Mouse (Mus musculus) heart, embryonic 16.5 days (tissue): ENCODE results near the gene Mapt. TPM values are rescaled to one million over a fixed set of nuclear protein-coding genes. Genes with fewer than 3 reads are reported as not detected.

Source experiments
- ATAC-seq: fragments of 200-750 bp; cut with Nextera tagmentation; replicated peaks from 2 replicates; pipeline ENCODE4 v1.8.0; 2017; ENCODE audit warnings: moderate number of reproducible peaks; ENCODE audit not compliant: insufficient read depth, low FRiP score; ENCODE audit errors: extremely low read depth
- H3K27ac ChIP-seq: fragments of 300-500 bp; sonication (generic); 2 replicates; pipeline ENCODE4 v1.5.1; 2014; ENCODE audit warnings: mild to moderate bottlenecking, low read length, control low read depth, moderate library complexity
- H3K27me3 ChIP-seq: fragments of 300-500 bp; sonication (generic); 2 replicates; pipeline ENCODE4 v1.6.1; 2014; ENCODE audit warnings: low read length, mixed read lengths; ENCODE audit not compliant: control insufficient read depth, insufficient read depth
- H3K36me3 ChIP-seq: fragments of 300-500 bp; sonication (generic); 2 replicates; pipeline ENCODE4 v1.6.1; 2014; ENCODE audit not compliant: control insufficient read depth, insufficient read depth
- H3K4me1 ChIP-seq: fragments of 300-500 bp; sonication (generic); 2 replicates; pipeline ENCODE4 v1.6.1; 2014; ENCODE audit warnings: low read length, mixed read lengths; ENCODE audit not compliant: control insufficient read depth, insufficient read depth
- H3K4me2 ChIP-seq: fragments of 300-500 bp; sonication (generic); 2 replicates; pipeline ENCODE4 v1.6.1; 2014; ENCODE audit warnings: low read depth, mild to moderate bottlenecking, control low read depth, low read length
- H3K4me3 ChIP-seq: fragments of 300-500 bp; sonication (generic); 2 replicates; pipeline ENCODE4 v1.5.1; 2014; ENCODE audit warnings: mild to moderate bottlenecking, control low read depth, low read length
- H3K9ac ChIP-seq: fragments of 300-500 bp; sonication (generic); 2 replicates; pipeline ENCODE4 v1.6.1; 2014; ENCODE audit warnings: low read length, control low read depth
- H3K9me3 ChIP-seq: fragments of 300-500 bp; sonication (generic); replicated peaks from 2 replicates; pipeline ENCODE4 v1.6.1; 2016; ENCODE audit warnings: low read length; ENCODE audit not compliant: control insufficient read depth
- WGBS: fragments of 180-500 bp; shearing (Covaris S2); extraction: QIAGEN DNeasy Blood & Tissue Kit; methylation state at CpG from one replicate; pipeline ENCODE4 v1.1.7; 2014; 5-methylcytosine and 5-hydroxymethylcytosine counted together
- polyA plus RNA-seq: library from polyadenylated mRNA; unstranded; fragments of >200 nt; fragmentation: Nextera tagmentation; extraction: Ambion mirVana; gene quantifications from 2 replicates; pipeline ENCODE4 v1.2.1, GENCODE M21; 2015

Mapt gene
- 0.88 and 1.9 TPM in 2 replicates for polyA plus RNA-seq

DNA sequence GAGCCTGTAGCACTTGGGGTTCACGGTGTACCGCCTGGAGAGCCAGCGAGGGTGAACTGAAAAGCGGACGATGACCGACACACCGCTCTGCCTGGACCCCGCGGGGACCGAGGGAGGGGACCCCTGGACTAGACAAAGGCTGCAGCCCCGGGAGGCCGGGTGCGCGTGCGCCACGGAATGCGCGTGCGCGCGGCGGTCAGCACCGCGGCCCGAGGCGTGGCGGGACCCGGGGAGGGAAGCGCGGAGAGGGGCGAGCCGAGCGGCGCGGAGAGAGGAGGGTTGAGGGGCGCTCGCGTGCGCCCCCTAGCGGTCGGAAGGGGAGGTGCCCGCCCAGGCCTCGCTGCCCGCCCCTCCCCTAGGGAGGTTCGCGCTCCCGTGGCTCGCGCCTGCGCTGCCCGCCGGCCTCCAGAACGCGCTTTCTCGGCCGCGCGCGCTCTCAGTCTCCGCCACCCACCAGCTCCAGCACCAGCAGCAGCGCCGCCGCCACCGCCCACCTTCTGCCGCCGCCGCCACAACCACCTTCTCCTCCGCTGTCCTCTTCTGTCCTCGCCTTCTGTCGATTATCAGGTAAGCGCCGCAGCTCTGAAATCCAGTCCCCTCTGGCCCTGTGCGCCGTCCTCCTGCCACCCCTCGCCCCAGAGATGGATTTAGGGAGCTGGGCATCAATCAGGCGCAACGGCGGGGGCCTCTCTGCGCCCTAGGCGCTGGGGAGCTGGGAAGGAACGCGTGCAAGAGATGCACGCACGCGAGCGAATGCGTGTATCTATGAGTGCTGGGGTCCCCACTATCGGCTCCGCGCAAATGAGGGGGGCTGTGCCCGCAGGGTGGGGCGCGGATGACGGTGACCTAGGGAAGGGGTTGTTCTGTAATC lies at the start of gene Mapt:
Gene Mapt, plus strand, starts transcription at position 350 of the 871 bp plus-strand sequence.
- H3K27ac ChIP-seq, result peak within 1 kb of the TSS; percentile 44; the same call in 1 of the 2 replicates
- no peaks in the 10 kb centered on the region for H3K9me3 ChIP-seq
- peak within 1 kb of the TSS; percentile 84 for H3K9ac ChIP-seq
- peak within 1 kb of the TSS; percentile 96 for H3K4me2 ChIP-seq
- H3K27me3 ChIP-seq, result peaks cover 46% of the 10 kb centered on the region
- WGBS, result under 1% methylated on average over 86 of the region's 94 CpGs
- peaks cover 16% of the 10 kb centered on the region for H3K4me1 ChIP-seq
- H3K36me3 ChIP-seq, result no peaks in the 10 kb centered on the region
- peak; percentile 93 for ATAC-seq
- peak within 1 kb of the TSS; percentile 81 for H3K4me3 ChIP-seq

DNA sequence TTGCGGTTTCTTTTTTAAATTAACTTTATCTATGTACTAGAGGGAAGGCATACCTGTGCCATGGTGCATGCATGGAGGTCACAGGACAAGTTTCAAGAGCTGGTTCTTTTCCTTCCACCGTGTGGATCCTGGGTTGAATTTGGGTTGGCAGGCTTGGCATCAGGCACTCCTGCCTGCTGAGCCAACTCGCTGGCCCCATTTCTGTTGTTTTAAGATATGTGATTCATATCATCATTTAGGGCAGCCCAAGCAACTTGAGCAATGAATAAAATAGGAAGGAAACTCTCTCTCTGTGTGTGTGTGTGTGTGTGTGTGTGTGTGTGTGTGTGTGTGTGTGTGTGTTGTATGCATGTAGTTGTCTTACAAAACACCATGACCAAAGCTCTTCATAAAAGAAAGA lies 49.0 kb upstream of the Mapt start:
- 73% methylated on average over 3 of the region's 3 CpGs for WGBS
- peaks cover 4% of the 10 kb centered on the region for H3K27me3 ChIP-seq
- H3K36me3 ChIP-seq, result no peaks in the 10 kb centered on the region
- no peak overlapping the region for H3K4me2 ChIP-seq
- H3K4me1 ChIP-seq, result no peaks in the 10 kb centered on the region
- ATAC-seq, result no peak
- no peak overlapping the region for H3K4me3 ChIP-seq
- H3K27ac ChIP-seq, result no peak overlapping the region
- no peak overlapping the region for H3K9ac ChIP-seq
- H3K9me3 ChIP-seq, result no peaks in the 10 kb centered on the region

DNA sequence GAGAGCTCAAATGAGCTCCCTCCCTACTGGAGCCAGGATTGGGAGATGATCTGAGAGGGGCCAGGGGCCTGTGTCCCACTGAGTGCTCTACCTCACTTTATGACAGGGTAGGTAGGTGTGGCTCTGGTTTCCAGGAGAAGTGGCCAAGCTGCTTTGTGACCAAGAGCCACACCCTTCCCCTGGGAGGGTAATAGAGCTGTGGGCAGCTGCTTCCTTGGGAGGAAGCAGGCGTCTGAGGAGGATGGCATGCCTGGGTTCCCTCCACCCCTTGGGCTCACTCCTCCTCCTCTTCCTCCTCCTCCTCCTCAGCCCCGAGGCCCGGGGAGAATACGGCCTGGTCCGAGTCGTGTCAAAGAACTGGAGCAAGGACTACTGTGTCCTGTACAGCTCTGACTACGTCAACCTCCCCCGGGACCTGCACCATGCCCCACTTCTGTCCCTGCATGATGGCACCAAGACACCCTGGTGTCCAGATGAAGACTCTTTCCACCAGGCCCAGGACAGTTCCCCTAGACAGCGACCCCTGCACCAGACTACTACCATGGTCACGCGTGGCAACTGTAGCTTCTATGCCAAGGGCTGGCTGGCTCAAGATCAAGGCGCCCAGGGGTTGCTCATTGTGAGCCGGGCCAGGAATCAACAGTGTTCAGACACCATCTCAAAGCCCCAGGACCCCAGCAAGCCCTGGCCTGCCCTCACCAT lies 44.9 kb upstream of the Mapt start, which contains the start of gene Sppl2c:
Gene Sppl2c, plus strand, starts transcription at position 193 of the 702 bp plus-strand sequence.
- H3K9me3 ChIP-seq, result no peaks in the 10 kb centered on the region
- H3K4me3 ChIP-seq, result no peak within 1 kb of the TSS
- H3K4me2 ChIP-seq, result no peak within 1 kb of the TSS
- H3K36me3 ChIP-seq, result no peaks in the 10 kb centered on the region
- 81% methylated on average over 13 of the region's 13 CpGs for WGBS
- peaks cover 2% of the 10 kb centered on the region; the same call in 1 of the 2 replicates for H3K27me3 ChIP-seq
- H3K4me1 ChIP-seq, result no peaks in the 10 kb centered on the region
- no peak for ATAC-seq
- H3K27ac ChIP-seq, result no peak within 1 kb of the TSS
- no peak within 1 kb of the TSS for H3K9ac ChIP-seq

DNA sequence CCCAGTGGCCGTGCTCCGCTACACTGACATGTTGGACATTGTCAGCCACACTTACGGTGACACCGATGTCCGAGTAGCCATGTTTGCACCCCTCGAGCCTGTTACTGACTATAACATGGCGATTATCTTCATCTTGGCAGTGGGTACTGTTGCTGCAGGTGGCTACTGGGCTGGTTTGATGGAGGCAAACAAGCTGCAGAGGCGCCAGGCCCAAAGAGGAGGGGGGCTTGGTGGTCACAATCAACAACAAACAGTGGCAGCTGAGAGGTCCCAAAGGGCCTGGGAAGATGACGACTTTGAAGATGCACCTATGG lies 44.4 kb upstream of the Mapt start:
- no peak overlapping the region for H3K4me2 ChIP-seq
- WGBS, result 79% methylated on average over 9 of the region's 9 CpGs
- H3K27ac ChIP-seq, result no peak overlapping the region
- H3K9me3 ChIP-seq, result no peaks in the 10 kb centered on the region
- H3K36me3 ChIP-seq, result no peaks in the 10 kb centered on the region
- ATAC-seq, result no peak
- H3K27me3 ChIP-seq, result peaks cover 2% of the 10 kb centered on the region; the same call in 1 of the 2 replicates
- H3K4me1 ChIP-seq, result no peaks in the 10 kb centered on the region
- no peak overlapping the region for H3K4me3 ChIP-seq
- H3K9ac ChIP-seq, result no peak overlapping the region

DNA sequence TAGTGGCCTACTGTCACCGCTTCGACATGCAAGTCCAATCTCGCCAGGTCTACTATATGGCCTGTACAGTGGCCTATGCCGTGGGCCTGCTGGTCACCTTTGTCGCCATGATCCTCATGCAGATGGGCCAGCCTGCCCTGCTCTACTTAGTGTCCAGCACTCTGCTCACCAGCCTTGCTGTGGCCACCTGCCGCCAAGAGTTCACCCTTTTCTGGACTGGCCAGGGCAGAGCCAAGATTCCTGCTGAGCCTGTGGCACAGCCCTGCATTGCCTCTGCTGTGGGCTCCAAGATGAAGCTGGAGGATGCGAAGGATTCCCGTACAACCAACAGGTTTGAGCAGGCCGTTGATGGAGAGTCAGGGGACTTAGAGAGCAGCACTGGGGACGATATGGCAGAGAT lies 43.4 kb upstream of the Mapt start:
- Histone ChIP-seq H3K4me1 (no peaks in the 10 kb centered on the region), H3K4me2 (no peak overlapping the region), H3K36me3 (no peaks in the 10 kb centered on the region), H3K4me3 (no peak overlapping the region), H3K9me3 (no peaks in the 10 kb centered on the region), H3K9ac (no peak overlapping the region), H3K27ac (no peak overlapping the region), H3K27me3 (no peaks in the 10 kb centered on the region)
- 87% methylated on average over 10 of the region's 10 CpGs for WGBS
- ATAC-seq, result no peak

DNA sequence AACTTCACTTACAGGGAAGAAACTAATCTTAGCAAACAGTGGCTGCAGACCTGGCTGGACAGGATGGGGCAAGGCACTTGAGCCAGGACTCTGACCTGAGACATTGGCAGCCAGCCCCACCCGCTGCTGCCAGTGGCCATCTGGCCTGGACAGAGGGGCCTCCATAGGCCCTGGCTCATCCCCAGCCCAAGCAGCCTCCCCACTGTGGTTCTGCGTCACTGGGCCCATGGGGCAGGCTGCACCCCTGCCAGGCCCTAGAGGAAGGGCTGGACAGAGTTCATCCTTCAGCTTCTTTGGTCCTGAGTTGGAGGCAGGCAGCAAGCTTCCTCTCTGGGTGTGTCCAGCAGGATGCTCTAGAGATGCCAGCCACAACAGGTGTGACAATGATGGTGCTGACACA lies 41.2 kb upstream of the Mapt start:
- WGBS, result 62% methylated on average over 2 of the region's 2 CpGs
- H3K27me3 ChIP-seq, result no peaks in the 10 kb centered on the region
- no peak overlapping the region for H3K4me2 ChIP-seq
- H3K27ac ChIP-seq, result no peak overlapping the region
- no peaks in the 10 kb centered on the region for H3K4me1 ChIP-seq
- H3K4me3 ChIP-seq, result no peak overlapping the region
- H3K9me3 ChIP-seq, result no peaks in the 10 kb centered on the region
- no peak for ATAC-seq
- no peak overlapping the region for H3K9ac ChIP-seq
- H3K36me3 ChIP-seq, result no peaks in the 10 kb centered on the region

DNA sequence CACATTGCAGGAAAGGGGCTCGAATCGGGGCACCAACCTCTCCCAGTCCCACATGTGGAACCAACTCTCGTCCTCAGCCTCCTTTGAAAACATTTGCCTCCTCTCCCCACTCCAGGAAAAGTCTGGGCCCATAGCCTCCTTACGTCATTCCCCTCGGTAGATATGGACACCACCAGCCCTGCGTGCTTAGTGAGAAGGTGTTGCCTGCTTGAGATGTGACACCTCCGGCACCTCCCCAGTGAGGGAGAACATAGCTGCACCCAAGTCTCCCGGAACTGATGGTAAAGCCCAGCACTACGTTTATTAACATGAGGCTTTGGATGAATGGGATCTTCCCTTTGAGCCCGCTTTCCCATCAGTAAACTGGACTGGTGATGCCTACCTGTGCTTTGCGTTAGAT lies 35.8 kb upstream of the Mapt start:
- Histone ChIP-seq H3K9ac (no peak overlapping the region), H3K4me2 (no peak overlapping the region), H3K36me3 (no peaks in the 10 kb centered on the region), H3K27ac (no peak overlapping the region), H3K4me3 (no peak overlapping the region), H3K4me1 (no peaks in the 10 kb centered on the region), H3K9me3 (no peaks in the 10 kb centered on the region), H3K27me3 (peaks cover 18% of the 10 kb centered on the region)
- ATAC-seq, result no peak
- 61% methylated on average over 11 of the region's 11 CpGs for WGBS

DNA sequence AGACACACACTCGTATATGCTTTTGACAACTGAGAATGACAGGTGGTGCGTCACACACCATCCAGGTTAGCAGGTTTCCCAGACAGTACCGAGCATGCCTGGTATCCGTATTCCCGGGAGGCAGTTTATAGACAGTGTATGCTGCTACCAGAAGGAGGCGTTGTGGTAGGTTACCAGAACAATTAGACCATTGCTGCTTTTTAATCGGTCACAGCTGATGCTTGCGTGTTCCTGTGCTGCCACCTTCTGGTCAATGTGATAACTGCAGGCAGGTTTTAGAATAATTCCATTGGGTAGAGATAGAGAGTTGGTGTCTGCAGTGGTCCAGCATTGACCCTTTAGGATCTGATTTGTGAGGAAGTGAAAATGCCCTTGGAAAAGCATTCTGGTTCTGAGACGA lies 35.4 kb upstream of the Mapt start:
- H3K27me3 ChIP-seq, result peaks cover 18% of the 10 kb centered on the region
- no peaks in the 10 kb centered on the region for H3K36me3 ChIP-seq
- no peaks in the 10 kb centered on the region for H3K9me3 ChIP-seq
- no peak overlapping the region for H3K4me2 ChIP-seq
- 9% methylated on average over 9 of the region's 9 CpGs for WGBS
- H3K27ac ChIP-seq, result no peak overlapping the region
- no peak for ATAC-seq
- no peaks in the 10 kb centered on the region for H3K4me1 ChIP-seq
- H3K4me3 ChIP-seq, result no peak overlapping the region
- no peak overlapping the region for H3K9ac ChIP-seq

DNA sequence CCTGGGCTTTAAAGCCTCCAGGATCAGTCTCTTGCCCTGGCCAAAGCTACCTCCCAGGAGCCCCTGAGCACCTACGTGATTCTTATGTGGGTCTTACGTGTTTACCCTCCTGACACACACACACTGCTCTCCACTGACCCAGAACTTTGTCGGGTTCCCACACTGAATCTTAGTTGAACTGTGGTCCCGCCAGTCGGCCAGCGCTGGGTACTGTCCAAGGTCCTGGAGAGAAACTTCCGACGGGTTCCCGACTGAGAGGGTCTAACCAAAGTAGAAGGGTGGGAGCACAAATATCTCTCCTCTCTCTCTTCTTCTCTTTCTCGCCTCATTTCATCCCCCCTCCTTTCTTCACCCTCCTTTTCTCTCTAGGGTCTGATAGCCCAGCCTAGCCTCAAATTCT lies 33.3 kb upstream of the Mapt start:
- H3K9ac ChIP-seq, result no peak overlapping the region
- no peak overlapping the region for H3K4me3 ChIP-seq
- H3K4me2 ChIP-seq, result no peak overlapping the region
- H3K27ac ChIP-seq, result no peak overlapping the region
- 4% methylated on average over 10 of the region's 10 CpGs for WGBS
- ATAC-seq, result no peak
- no peaks in the 10 kb centered on the region for H3K4me1 ChIP-seq
- H3K9me3 ChIP-seq, result peaks cover 10% of the 10 kb centered on the region; the same call in 1 of the 2 replicates
- H3K27me3 ChIP-seq, result peaks cover 18% of the 10 kb centered on the region
- no peaks in the 10 kb centered on the region for H3K36me3 ChIP-seq
